Mouse (Mus musculus): ENCODE data around the gene Tmem63a.

- TF ChIP-seq POLR2A (IDR thresholded peaks at IDR 0.05; ENCODE audit: insufficient read depth, low read length) (no peak), EP300 (IDR thresholded peaks at IDR 0.05; ENCODE audit: insufficient read depth, low read depth, low read length) (no peak), CTCF (IDR thresholded peaks at IDR 0.05; ENCODE audit: low read depth, low read length) (no peak)
Observed at GRCm38 (mm10) chr1:180917053-180917452, 25.1 kb upstream of the Tmem63a start.
